Mouse (Mus musculus) hindbrain, postnatal 0 days (tissue): Measurements from ENCODE around the gene Tmppe. TPM values are rescaled to one million over a fixed set of nuclear protein-coding genes. Genes with fewer than 3 reads are reported as not detected.

Experiments used
- ATAC-seq: fragments of 200-750 bp; cut with Nextera tagmentation; 2 replicates; pipeline ENCODE4 v1.8.0; 2017; ENCODE audit warnings: mild to moderate bottlenecking, moderate TSS enrichment, moderate library complexity
- DNase-seq: peaks from one replicate; pipeline ENCODE4 v3.0.0-alpha.2; 2015; ENCODE audit warnings: low spot score
- H3K27ac ChIP-seq: fragments of 300-500 bp; sonication (generic); 2 replicates; pipeline ENCODE4 v1.5.1; 2014; ENCODE audit warnings: mild to moderate bottlenecking
- H3K27me3 ChIP-seq: fragments of 300-500 bp; sonication (generic); 2 replicates; pipeline ENCODE4 v1.6.1; 2014; ENCODE audit warnings: low read length, mixed read lengths; ENCODE audit not compliant: insufficient read depth
- H3K36me3 ChIP-seq: fragments of 300-500 bp; sonication (generic); 2 replicates; pipeline ENCODE4 v1.6.1; 2014; ENCODE audit warnings: low read length, mixed read lengths; ENCODE audit not compliant: insufficient read depth
- H3K4me1 ChIP-seq: fragments of 300-500 bp; sonication (generic); 2 replicates; pipeline ENCODE4 v1.6.1; 2014; ENCODE audit warnings: antibody characterized with exemption, low read length, mixed read lengths; ENCODE audit not compliant: insufficient read depth
- H3K4me2 ChIP-seq: fragments of 300-500 bp; sonication (generic); 2 replicates; pipeline ENCODE4 v1.6.1; 2014; ENCODE audit warnings: low read depth, mild to moderate bottlenecking, low read length, moderate library complexity, mixed read lengths
- H3K4me3 ChIP-seq: fragments of 300-500 bp; sonication (generic); 2 replicates; pipeline ENCODE4 v1.5.1; 2014; ENCODE audit warnings: low read length
- H3K9ac ChIP-seq: fragments of 300-500 bp; sonication (generic); replicated peaks from 2 replicates; pipeline ENCODE4 v1.6.1; 2014; ENCODE audit warnings: mild to moderate bottlenecking, low read length, moderate library complexity, mixed read lengths
- H3K9me3 ChIP-seq: fragments of 300-500 bp; sonication (generic); 2 replicates; pipeline ENCODE4 v1.6.1; 2016; ENCODE audit warnings: low read length, mixed read lengths
- CTCF ChIP-seq: IDR thresholded peaks from 2 replicates; pipeline ENCODE4 v1.5.1; 2016; ENCODE audit warnings: antibody characterized with exemption, control low read depth, low read depth
- WGBS: fragments of 180-500 bp; shearing (Covaris S2); extraction: QIAGEN DNeasy Blood & Tissue Kit; methylation state at CpG from one replicate; pipeline ENCODE4 v1.1.7; 2014; 5-methylcytosine and 5-hydroxymethylcytosine counted together
- polyA plus RNA-seq: library from polyadenylated mRNA; unstranded; fragments of >200 nt; fragmentation: Nextera tagmentation; extraction: Ambion mirVana; gene quantifications from 2 replicates; pipeline ENCODE4 v1.2.1, GENCODE M21; 2015
- total RNA-seq: library from RNA; depleted of rRNA; stranded (reverse); fragments of >200 nt; gene quantifications from 2 replicates; pipeline ENCODE4 v1.2.3, GENCODE M21; 2014

Tmppe gene
- total and polyA plus RNA-seq, 2 experiments from 2014 or later = 7.1 to 9.4 TPM

GRCm38 (mm10) chr9:114421045-114421444, 20.1 kb downstream of the Tmppe start:
- H3K4me3 ChIP-seq = no peak overlapping the region
- H3K36me3 ChIP-seq = no peaks in the 10 kb centered on the region; the same call in 1 of the 2 replicates
- DNase-seq = no peak
- no peaks in the 10 kb centered on the region for H3K27me3 ChIP-seq
- TF ChIP-seq CTCF = peak; percentile 41
- no peaks in the 10 kb centered on the region for H3K9me3 ChIP-seq
- H3K4me2 ChIP-seq = no peak overlapping the region
- 82% methylated on average over 3 of the region's 3 CpGs for WGBS
- no peak for ATAC-seq
- no peak overlapping the region for H3K27ac ChIP-seq
- H3K4me1 ChIP-seq = no peaks in the 10 kb centered on the region
- H3K9ac ChIP-seq = no peak overlapping the region

DNA sequence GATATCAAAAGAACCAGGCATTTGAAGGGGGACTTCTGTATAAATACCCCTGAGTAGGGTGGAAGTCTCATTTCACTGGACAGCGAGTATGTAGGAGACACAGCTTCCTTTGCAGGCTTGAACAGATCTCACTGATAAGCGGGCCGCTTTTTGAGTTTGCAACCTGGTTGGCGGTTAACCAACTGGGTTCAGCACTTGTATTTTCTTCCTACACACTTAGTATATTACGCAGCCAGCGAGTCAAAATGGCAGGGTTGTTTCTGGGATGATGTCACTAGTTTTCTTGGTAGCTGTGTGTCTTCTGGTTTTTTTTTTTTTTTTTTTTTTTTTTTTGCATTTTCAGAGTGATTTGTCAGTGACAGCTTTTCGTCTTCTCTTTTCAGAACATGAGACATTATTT, 20.9 kb downstream of the Tmppe start:
- Histone ChIP-seq H3K9ac (no peak overlapping the region), H3K4me2 (no peak overlapping the region), H3K4me1 (no peaks in the 10 kb centered on the region), H3K27me3 (no peaks in the 10 kb centered on the region), H3K4me3 (no peak overlapping the region), H3K27ac (no peak overlapping the region), H3K36me3 (no peaks in the 10 kb centered on the region; the same call in 1 of the 2 replicates), H3K9me3 (no peaks in the 10 kb centered on the region)
- ATAC-seq (no peak), DNase-seq (no peak)
- no peak for TF ChIP-seq CTCF
- WGBS = 92% methylated on average over 7 of the region's 7 CpGs

GRCm38 (mm10) chr9:114425576-114425975, 24.7 kb downstream of the Tmppe start:
- WGBS = 95% methylated on average over 5 of the region's 5 CpGs
- ATAC-seq = no peak
- no peak overlapping the region for H3K4me2 ChIP-seq
- H3K9ac ChIP-seq = no peak overlapping the region
- no peak overlapping the region for H3K4me3 ChIP-seq
- H3K27ac ChIP-seq = no peak overlapping the region
- no peak for DNase-seq
- no peak; the same call in 1 of the 2 replicates for TF ChIP-seq CTCF
- no peaks in the 10 kb centered on the region for H3K4me1 ChIP-seq
- H3K36me3 ChIP-seq = no peaks in the 10 kb centered on the region; the same call in 1 of the 2 replicates
- H3K27me3 ChIP-seq = no peaks in the 10 kb centered on the region
- H3K9me3 ChIP-seq = no peaks in the 10 kb centered on the region

GRCm38 (mm10) chr9:114426201-114426600, 25.3 kb downstream of the Tmppe start:
- no peak for DNase-seq

DNA sequence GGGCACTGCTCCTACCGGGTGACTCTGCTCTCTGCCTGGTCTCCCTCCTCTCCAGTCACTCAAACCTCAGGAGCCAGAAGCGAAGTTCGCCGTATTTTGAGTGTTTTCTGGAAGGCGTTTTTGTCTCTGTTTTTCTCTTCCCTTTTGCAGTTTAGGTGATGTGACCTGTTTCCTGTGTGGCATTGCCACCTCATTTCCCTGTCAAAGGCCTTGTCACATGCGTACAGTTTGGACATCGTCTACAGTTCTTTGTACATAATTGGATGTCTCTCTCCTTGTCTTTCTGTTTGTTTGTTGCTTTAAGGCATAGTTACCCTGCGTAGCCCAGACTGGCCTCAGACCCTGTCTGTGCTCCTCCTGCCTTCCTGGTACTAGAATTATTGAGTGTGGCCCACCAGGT, 26.5 kb downstream of the Tmppe start:
- 93% methylated on average over 8 of the region's 8 CpGs for WGBS
- TF ChIP-seq CTCF = no peak

More at GRCm38 (mm10) chr9:114426201-114426600, 25.3 kb downstream of the Tmppe start:
- Histone ChIP-seq H3K9ac (no peak overlapping the region), H3K9me3 (no peaks in the 10 kb centered on the region), H3K27me3 (no peaks in the 10 kb centered on the region), H3K4me2 (no peak overlapping the region), H3K27ac (no peak overlapping the region), H3K4me1 (no peaks in the 10 kb centered on the region), H3K36me3 (no peaks in the 10 kb centered on the region; the same call in 1 of the 2 replicates), H3K4me3 (no peak overlapping the region)
- WGBS = 99% methylated on average over 5 of the region's 5 CpGs
- ATAC-seq = no peak
- no peak for TF ChIP-seq CTCF

DNA sequence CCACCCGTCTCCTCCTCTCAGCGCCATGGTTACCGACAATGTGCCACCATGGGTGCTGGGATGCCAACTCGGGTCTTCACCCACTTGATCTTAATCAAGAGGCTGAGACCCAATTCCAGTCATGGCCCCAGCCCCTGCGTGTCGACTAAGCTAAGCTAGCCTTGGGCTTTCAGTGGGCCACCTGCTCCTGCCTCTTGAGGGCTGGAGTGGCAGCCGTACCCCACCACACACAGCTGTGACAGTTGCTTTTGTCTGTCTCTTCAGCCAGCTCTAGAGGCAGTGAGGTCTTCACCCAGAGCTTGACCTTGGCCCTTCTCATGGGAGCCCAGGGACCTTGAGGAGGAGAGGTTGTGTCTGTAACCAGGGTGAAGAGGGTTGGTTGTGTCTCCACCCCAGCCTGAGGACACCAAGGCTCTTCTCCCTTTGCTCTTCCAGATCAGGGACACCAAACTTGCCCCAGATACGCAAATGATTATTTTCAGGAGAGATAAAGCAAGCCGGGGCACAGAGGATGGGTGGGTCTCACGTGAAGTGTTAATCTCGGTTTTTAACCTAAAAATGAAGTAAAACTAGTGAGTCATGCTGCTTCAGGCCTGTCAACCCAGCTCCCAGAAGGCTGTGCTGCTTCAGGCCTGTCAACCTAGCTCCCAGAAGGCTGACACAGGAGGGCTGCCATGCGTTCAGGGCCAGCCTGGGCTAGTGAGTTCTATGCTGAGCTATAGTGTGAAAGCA, 27.4 kb downstream of the Tmppe start:
- WGBS = 81% methylated on average over 12 of the region's 12 CpGs
- no peak for TF ChIP-seq CTCF
- ATAC-seq (no peak), DNase-seq (no peak)
- no peak overlapping the region for H3K4me3 ChIP-seq
- no peaks in the 10 kb centered on the region for H3K4me1 ChIP-seq
- no peaks in the 10 kb centered on the region for H3K9me3 ChIP-seq
- no peak overlapping the region for H3K4me2 ChIP-seq
- no peak overlapping the region for H3K27ac ChIP-seq
- no peak overlapping the region for H3K9ac ChIP-seq
- H3K36me3 ChIP-seq = no peaks in the 10 kb centered on the region; the same call in 1 of the 2 replicates
- no peaks in the 10 kb centered on the region for H3K27me3 ChIP-seq

More for the DNA sequence above, 26.5 kb downstream of the Tmppe start:
- Histone ChIP-seq H3K4me3 (no peak overlapping the region), H3K9me3 (no peaks in the 10 kb centered on the region), H3K4me1 (no peaks in the 10 kb centered on the region), H3K27ac (no peak overlapping the region), H3K4me2 (no peak overlapping the region), H3K36me3 (no peaks in the 10 kb centered on the region; the same call in 1 of the 2 replicates), H3K27me3 (no peaks in the 10 kb centered on the region), H3K9ac (no peak overlapping the region)
- no peak for ATAC-seq
- no peak for DNase-seq

- Histone ChIP-seq H3K4me1 (no peaks in the 10 kb centered on the region), H3K27ac (no peak overlapping the region), H3K27me3 (no peaks in the 10 kb centered on the region), H3K36me3 (peaks cover 3% of the 10 kb centered on the region; the same call in 1 of the 2 replicates), H3K9me3 (0 out of 2 replicates have a peak, but pooled peaks cover 3% of the 10 kb centered on the region), H3K4me3 (no peak overlapping the region), H3K4me2 (no peak overlapping the region), H3K9ac (no peak overlapping the region)
- 72% methylated on average over 2 of the region's 2 CpGs for WGBS
- ATAC-seq = no peak
- DNase-seq = no peak
- no peak for TF ChIP-seq CTCF
These were observed 34.8 kb downstream of the Tmppe start for GRCm38 (mm10) chr9:114435668-114436067.
